Mouse (Mus musculus) lung, embryonic 14.5 days (tissue): ENCODE measurements around the gene Ankrd34c. TPM values are rescaled to one million over a fixed set of nuclear protein-coding genes. Genes with fewer than 3 reads are reported as not detected.

Experiments used
- ATAC-seq: fragments of 200-750 bp; cut with Nextera tagmentation; 2 replicates; pipeline ENCODE4 v1.8.0; 2017; ENCODE audit warnings: mild to moderate bottlenecking, moderate TSS enrichment, moderate library complexity; ENCODE audit not compliant: insufficient read depth
- DNase-seq: peaks from one replicate; pipeline ENCODE4 v3.0.0-alpha.2; 2015
- H3K27ac ChIP-seq: fragments of 300-500 bp; sonication (generic); 2 replicates; pipeline ENCODE4 v1.5.1; 2014; ENCODE audit warnings: low read depth, mild to moderate bottlenecking, moderate library complexity
- H3K27me3 ChIP-seq: fragments of 300-500 bp; sonication (generic); 2 replicates; pipeline ENCODE4 v1.6.1; 2014; ENCODE audit warnings: low read length, control low read depth; ENCODE audit not compliant: insufficient read depth
- H3K36me3 ChIP-seq: fragments of 300-500 bp; sonication (generic); 2 replicates; pipeline ENCODE4 v1.6.1; 2014; ENCODE audit warnings: control low read depth; ENCODE audit not compliant: insufficient read depth
- H3K4me1 ChIP-seq: fragments of 300-500 bp; sonication (generic); 2 replicates; pipeline ENCODE4 v1.6.1; 2014; ENCODE audit warnings: antibody characterized with exemption, control low read depth; ENCODE audit not compliant: insufficient read depth
- H3K4me2 ChIP-seq: fragments of 300-500 bp; sonication (generic); 2 replicates; pipeline ENCODE4 v1.6.1; 2014; ENCODE audit warnings: mild to moderate bottlenecking
- H3K4me3 ChIP-seq: fragments of 300-500 bp; sonication (generic); 2 replicates; pipeline ENCODE4 v1.5.1; 2014; ENCODE audit warnings: low read depth, low read length
- H3K9ac ChIP-seq: fragments of 300-500 bp; sonication (generic); 2 replicates; pipeline ENCODE4 v1.6.1; 2014
- H3K9me3 ChIP-seq: fragments of 300-500 bp; sonication (generic); 2 replicates; pipeline ENCODE4 v1.6.1; 2016; ENCODE audit warnings: low read depth, low read length, control low read depth
- CTCF ChIP-seq: IDR thresholded peaks from 2 replicates; pipeline ENCODE4 v1.5.1; 2016; ENCODE audit warnings: antibody characterized with exemption, low read depth
- WGBS: fragments of 180-500 bp; shearing (Covaris S2); extraction: QIAGEN DNeasy Blood & Tissue Kit; methylation state at CpG from one replicate; pipeline ENCODE4 v1.1.7; 2014; 5-methylcytosine and 5-hydroxymethylcytosine counted together
- polyA plus RNA-seq: library from polyadenylated mRNA; unstranded; fragments of >200 nt; fragmentation: Nextera tagmentation; extraction: Ambion mirVana; gene quantifications from 2 replicates; pipeline ENCODE4 v1.2.1, GENCODE M21; 2014

Gene Ankrd34c
- polyA plus RNA-seq, 1 experiment from 2014 or later = not detected

GRCm38 (mm10) chr9:89757571-89757970 lies 19.3 kb upstream of the Ankrd34c start:
- Histone ChIP-seq H3K9me3 (no peaks in the 10 kb centered on the region), H3K27me3 (no peaks in the 10 kb centered on the region), H3K9ac (no peak overlapping the region), H3K4me3 (no peak overlapping the region), H3K4me2 (no peak overlapping the region), H3K27ac (no peak overlapping the region), H3K36me3 (no peaks in the 10 kb centered on the region), H3K4me1 (no peaks in the 10 kb centered on the region)
- no peak for TF ChIP-seq CTCF
- no peak for ATAC-seq
- DNase-seq = no peak
- 24% methylated on average over 4 of the region's 4 CpGs for WGBS

- H3K9ac ChIP-seq = no peak overlapping the region
- H3K27ac ChIP-seq = no peak overlapping the region
- no peak for DNase-seq
- H3K4me2 ChIP-seq = no peak overlapping the region
- no peaks in the 10 kb centered on the region for H3K4me1 ChIP-seq
- no peaks in the 10 kb centered on the region; the same call in 1 of the 2 replicates for H3K27me3 ChIP-seq
- ATAC-seq = no peak
- no peaks in the 10 kb centered on the region for H3K9me3 ChIP-seq
- no peaks in the 10 kb centered on the region for H3K36me3 ChIP-seq
- TF ChIP-seq CTCF = no peak
- H3K4me3 ChIP-seq = no peak overlapping the region
Observed at GRCm38 (mm10) chr9:89740041-89740440, 1.8 kb upstream of the Ankrd34c start.

GRCm38 (mm10) chr9:89737888-89738287 lies 387 bp downstream of the Ankrd34c start:
- no peaks in the 10 kb centered on the region; the same call in 1 of the 2 replicates for H3K27me3 ChIP-seq
- no peak for TF ChIP-seq CTCF
- 14% methylated on average over 6 of the region's 6 CpGs for WGBS
- H3K36me3 ChIP-seq = no peaks in the 10 kb centered on the region
- no peak for DNase-seq
- no peak overlapping the region for H3K4me3 ChIP-seq
- no peak for ATAC-seq
- H3K9ac ChIP-seq = no peak overlapping the region
- H3K4me2 ChIP-seq = no peak overlapping the region
- H3K4me1 ChIP-seq = no peaks in the 10 kb centered on the region
- H3K9me3 ChIP-seq = no peaks in the 10 kb centered on the region
- H3K27ac ChIP-seq = no peak overlapping the region

GRCm38 (mm10) chr9:89736932-89737705 lies 1.2 kb downstream of the Ankrd34c start:
- no peak overlapping the region for H3K27ac ChIP-seq
- peak; percentile 36 for TF ChIP-seq CTCF
- H3K4me3 ChIP-seq = no peak overlapping the region
- H3K9me3 ChIP-seq = no peaks in the 10 kb centered on the region
- peak; percentile 77; the same call in 1 of the 2 replicates for ATAC-seq
- H3K4me2 ChIP-seq = no peak overlapping the region
- H3K36me3 ChIP-seq = no peaks in the 10 kb centered on the region
- 8% methylated on average over 20 of the region's 20 CpGs for WGBS
- peak; percentile 80 for DNase-seq
- H3K9ac ChIP-seq = no peak overlapping the region
- H3K4me1 ChIP-seq = no peaks in the 10 kb centered on the region
- H3K27me3 ChIP-seq = no peaks in the 10 kb centered on the region; the same call in 1 of the 2 replicates

GRCm38 (mm10) chr9:89706906-89707305 lies 31.4 kb downstream of the Ankrd34c start:
- peak; percentile 71 for TF ChIP-seq CTCF
- Histone ChIP-seq H3K27ac (no peak overlapping the region), H3K27me3 (no peaks in the 10 kb centered on the region), H3K4me3 (no peak overlapping the region), H3K36me3 (no peaks in the 10 kb centered on the region), H3K9me3 (no peaks in the 10 kb centered on the region), H3K4me2 (no peak overlapping the region), H3K9ac (no peak overlapping the region), H3K4me1 (no peaks in the 10 kb centered on the region)
- WGBS = 27% methylated on average over 4 of the region's 4 CpGs
- DNase-seq (peak; percentile 63), ATAC-seq (no peak)

- Histone ChIP-seq H3K36me3 (0 out of 2 replicates have a peak, but pooled peaks cover 8% of the 10 kb centered on the region), H3K27me3 (no peaks in the 10 kb centered on the region), H3K27ac (peak overlapping the region; percentile 81), H3K9ac (peak overlapping the region; percentile 83), H3K4me3 (peak overlapping the region; percentile 60), H3K4me2 (peak overlapping the region; percentile 86), H3K9me3 (no peaks in the 10 kb centered on the region), H3K4me1 (no peaks in the 10 kb centered on the region)
- DNase-seq = no peak
- WGBS = 10% methylated on average over 10 of the region's 10 CpGs
- no peak for TF ChIP-seq CTCF
- no peak; the same call in 1 of the 2 replicates for ATAC-seq
Observed at GRCm38 (mm10) chr9:89705197-89705533, 33.1 kb downstream of the Ankrd34c start.

GRCm38 (mm10) chr9:89704265-89705196 lies 33.7 kb downstream of the Ankrd34c start, which contains the start of gene Tmed3:
TSS of gene Tmed3 (minus strand) at chr9:89705068.
- DNase-seq = peak; percentile 96
- H3K4me2 ChIP-seq = peak within 1 kb of the TSS; percentile 86
- H3K27ac ChIP-seq = peak within 1 kb of the TSS; percentile 84
- under 1% methylated on average over 52 of the region's 52 CpGs for WGBS
- 0 out of 2 replicates have a peak, but pooled peaks cover 8% of the 10 kb centered on the region for H3K36me3 ChIP-seq
- peak; percentile 29 for TF ChIP-seq CTCF
- peak within 1 kb of the TSS; percentile 60 for H3K4me3 ChIP-seq
- no peaks in the 10 kb centered on the region for H3K4me1 ChIP-seq
- peak within 1 kb of the TSS; percentile 83 for H3K9ac ChIP-seq
- no peaks in the 10 kb centered on the region for H3K27me3 ChIP-seq
- no peaks in the 10 kb centered on the region for H3K9me3 ChIP-seq
- ATAC-seq = peak; percentile 100
